Mouse (Mus musculus) limb, embryonic 14.5 days (tissue): ENCODE data around the gene Jpt1. TPM values are rescaled to one million over a fixed set of nuclear protein-coding genes. Genes with fewer than 3 reads are reported as not detected.
A peak's percentile ranks its signal among the peaks of the same experiment; 100 is the strongest.

Experiments
- ATAC-seq: fragments of 200-750 bp; cut with Nextera tagmentation; 2 replicates; pipeline ENCODE4 v1.8.0; 2017; ENCODE audit warnings: low read depth, moderate number of reproducible peaks, moderate TSS enrichment; ENCODE audit not compliant: low FRiP score
- DNase-seq: peaks from one replicate; pipeline ENCODE4 v3.0.0-alpha.2; 2015; ENCODE audit warnings: low spot score
- H3K27ac ChIP-seq: fragments of 300-500 bp; sonication (generic); replicated peaks from 2 replicates; pipeline ENCODE4 v1.5.1; 2014; ENCODE audit warnings: low read depth, mild to moderate bottlenecking, low read length, moderate library complexity, mixed read lengths
- H3K27me3 ChIP-seq: fragments of 300-500 bp; sonication (generic); 2 replicates; pipeline ENCODE4 v1.6.1; 2014; ENCODE audit warnings: low read length, mixed read lengths; ENCODE audit not compliant: control insufficient read depth, insufficient read depth
- H3K36me3 ChIP-seq: fragments of 300-500 bp; sonication (generic); 2 replicates; pipeline ENCODE4 v1.6.1; 2014; ENCODE audit warnings: mild to moderate bottlenecking, low read length, moderate library complexity, mixed read lengths; ENCODE audit not compliant: control insufficient read depth, insufficient read depth
- H3K4me1 ChIP-seq: fragments of 300-500 bp; sonication (generic); 2 replicates; pipeline ENCODE4 v1.6.1; 2014; ENCODE audit warnings: antibody characterized with exemption, low read length, mixed read lengths; ENCODE audit not compliant: control insufficient read depth, insufficient read depth
- H3K4me2 ChIP-seq: fragments of 300-500 bp; sonication (generic); replicated peaks from 2 replicates; pipeline ENCODE4 v1.6.1; 2014; ENCODE audit warnings: low read depth, mild to moderate bottlenecking, low read length, moderate library complexity; ENCODE audit not compliant: severe bottlenecking
- H3K4me3 ChIP-seq: fragments of 300-500 bp; sonication (generic); replicated peaks from 2 replicates; pipeline ENCODE4 v1.5.1; 2014; ENCODE audit warnings: low read length
- H3K9ac ChIP-seq: fragments of 300-500 bp; sonication (generic); 2 replicates; pipeline ENCODE4 v1.6.1; 2014; ENCODE audit warnings: mild to moderate bottlenecking, low read depth, low read length, moderate library complexity; ENCODE audit not compliant: severe bottlenecking
- H3K9me3 ChIP-seq: fragments of 300-500 bp; sonication (generic); 2 replicates; pipeline ENCODE4 v1.6.1; 2016; ENCODE audit warnings: low read length; ENCODE audit not compliant: control insufficient read depth
- POLR2A ChIP-seq: fragments of 200-500 bp; IDR thresholded peaks from 2 replicates; pipeline ENCODE4 v1.8.0; 2012; ENCODE audit warnings: inconsistent platforms, mild to moderate bottlenecking, moderate library complexity, borderline replicate concordance; ENCODE audit not compliant: insufficient read depth, insufficient read length; ENCODE audit errors: extremely low read depth
- WGBS: fragments of 180-500 bp; shearing (Covaris S2); extraction: QIAGEN DNeasy Blood & Tissue Kit; methylation state at CpG from one replicate; pipeline ENCODE4 v1.1.7; 2014; 5-methylcytosine and 5-hydroxymethylcytosine counted together
- polyA plus RNA-seq, 2 experiments: library from polyadenylated mRNA; depleted of rRNA in 1 of 2; stranded (reverse) in 1 of 2; unstranded in 1 of 2; fragments of >200 nt; fragmentation: Nextera tagmentation in 1 of 2; extraction: Ambion mirVana in 1 of 2; gene quantifications; 2 replicates each; pipeline versions ENCODE4 v1.2.1 to v1.2.3; 2012 to 2014

The Jpt1 gene
- polyA plus RNA-seq, 2 experiments, result 411 to 541 TPM

DNA sequence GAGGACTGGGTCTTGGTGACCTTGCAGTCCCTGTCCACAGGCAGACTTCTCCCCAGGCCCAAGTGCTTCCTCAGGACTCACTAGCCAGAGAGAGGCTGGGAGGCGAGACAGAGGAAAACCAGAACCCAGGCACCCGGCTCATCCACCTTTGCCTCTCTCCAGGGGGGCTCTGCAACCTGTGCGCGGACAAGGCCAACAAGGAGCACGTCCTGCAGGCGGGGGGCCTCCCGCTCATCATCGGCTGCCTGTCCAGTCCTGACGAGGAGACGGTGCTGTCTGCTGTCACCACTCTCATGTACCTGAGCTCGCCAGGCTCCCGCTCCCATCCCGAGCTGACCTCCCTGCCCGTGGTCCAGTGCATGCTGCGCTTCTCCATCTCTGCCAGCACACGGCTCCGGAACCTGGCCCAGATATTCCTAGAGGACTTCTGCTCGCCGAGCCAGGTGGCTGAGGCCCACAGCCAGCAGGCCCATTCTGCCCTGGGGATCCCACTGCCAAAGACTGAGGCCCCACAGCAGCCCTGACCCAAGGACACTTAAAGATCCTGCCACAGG, 25.6 kb downstream of the Jpt1 start:
- WGBS, result 85% methylated on average over 17 of the region's 19 CpGs

GRCm38 (mm10) chr11:115485155-115485554, 29.0 kb downstream of the Jpt1 start:
- Histone ChIP-seq H3K9ac (no peak overlapping the region), H3K4me1 (no peaks in the 10 kb centered on the region), H3K4me3 (no peak overlapping the region), H3K9me3 (no peaks in the 10 kb centered on the region), H3K27me3 (no peaks in the 10 kb centered on the region), H3K27ac (no peak overlapping the region), H3K36me3 (peaks cover 16% of the 10 kb centered on the region; the same call in 1 of the 2 replicates), H3K4me2 (no peak overlapping the region)
- WGBS, result 59% methylated on average over 12 of the region's 12 CpGs
- ATAC-seq (peak; percentile 42; the same call in 1 of the 2 replicates), DNase-seq (no peak)
- TF ChIP-seq POLR2A, result no peak

More for the DNA sequence above, 25.6 kb downstream of the Jpt1 start:
- Histone ChIP-seq H3K36me3 (peaks cover 16% of the 10 kb centered on the region; the same call in 1 of the 2 replicates), H3K9me3 (no peaks in the 10 kb centered on the region), H3K4me2 (no peak overlapping the region), H3K4me1 (0 out of 2 replicates have a peak, but pooled peaks cover 5% of the 10 kb centered on the region), H3K9ac (no peak overlapping the region), H3K27ac (no peak overlapping the region), H3K4me3 (no peak overlapping the region), H3K27me3 (no peaks in the 10 kb centered on the region)
- TF ChIP-seq POLR2A, result no peak
- ATAC-seq, result no peak
- DNase-seq, result no peak

- no peak overlapping the region for H3K27ac ChIP-seq
- H3K4me2 ChIP-seq, result no peak overlapping the region
- ATAC-seq (no peak), DNase-seq (peak; percentile 80)
- 18% methylated on average over 6 of the region's 6 CpGs for WGBS
- H3K27me3 ChIP-seq, result no peaks in the 10 kb centered on the region
- H3K9me3 ChIP-seq, result no peaks in the 10 kb centered on the region
- H3K36me3 ChIP-seq, result 0 out of 2 replicates have a peak, but pooled peaks cover 3% of the 10 kb centered on the region
- H3K9ac ChIP-seq, result no peak overlapping the region
- no peak for TF ChIP-seq POLR2A
- no peak overlapping the region for H3K4me3 ChIP-seq
- H3K4me1 ChIP-seq, result no peaks in the 10 kb centered on the region
Observed at GRCm38 (mm10) chr11:115483726-115484125, 30.5 kb downstream of the Jpt1 start.

GRCm38 (mm10) chr11:115483278-115483677, 30.9 kb downstream of the Jpt1 start:
- no peak for ATAC-seq
- DNase-seq, result no peak
- Histone ChIP-seq H3K9ac (no peak overlapping the region), H3K9me3 (no peaks in the 10 kb centered on the region), H3K36me3 (no peaks in the 10 kb centered on the region), H3K27ac (no peak overlapping the region), H3K27me3 (no peaks in the 10 kb centered on the region), H3K4me2 (no peak overlapping the region), H3K4me3 (no peak overlapping the region), H3K4me1 (no peaks in the 10 kb centered on the region)
- WGBS, result 72% methylated on average over 11 of the region's 11 CpGs
- no peak for TF ChIP-seq POLR2A

DNA sequence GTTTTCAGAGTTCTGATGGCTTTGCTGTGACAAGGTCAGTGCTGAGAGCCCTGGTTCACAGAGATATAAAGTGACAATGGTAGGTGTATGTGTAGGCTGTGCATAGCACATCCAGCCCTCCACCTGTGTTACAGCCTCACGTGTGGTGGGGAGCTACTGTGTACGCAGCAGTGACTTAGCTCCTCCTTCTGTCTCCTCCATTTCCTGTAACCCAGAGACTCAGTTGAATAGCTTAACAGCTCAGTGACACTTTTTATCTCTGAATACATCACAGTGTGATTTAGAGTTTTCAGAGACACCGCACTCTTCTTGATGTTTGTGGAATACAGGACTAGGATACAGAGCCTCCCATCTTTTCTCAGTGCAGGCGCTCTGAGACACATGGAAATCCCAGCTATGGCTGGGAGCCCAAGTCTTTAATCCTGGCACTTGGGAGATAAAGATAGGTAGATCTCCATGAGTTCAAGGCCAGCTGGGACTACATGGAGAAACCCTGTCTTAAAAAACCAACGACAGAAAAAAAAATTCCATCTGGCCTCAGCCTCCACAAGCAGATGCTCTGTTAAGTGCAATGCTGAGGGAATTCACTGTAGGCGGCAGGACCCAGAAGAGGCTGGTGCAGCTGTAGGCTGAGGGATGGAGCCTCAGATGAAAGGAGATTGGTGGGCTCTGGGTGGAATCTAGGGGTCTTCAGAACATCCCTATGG, 32.5 kb downstream of the Jpt1 start:
- DNase-seq, result no peak
- no peak for ATAC-seq
- Histone ChIP-seq H3K27ac (no peak overlapping the region), H3K9me3 (no peaks in the 10 kb centered on the region), H3K36me3 (no peaks in the 10 kb centered on the region), H3K4me1 (no peaks in the 10 kb centered on the region), H3K4me3 (no peak overlapping the region), H3K4me2 (no peak overlapping the region), H3K9ac (no peak overlapping the region), H3K27me3 (no peaks in the 10 kb centered on the region)
- no peak for TF ChIP-seq POLR2A
- 84% methylated on average over 6 of the region's 6 CpGs for WGBS
